Mouse (Mus musculus) E14TG2a.4 (cell line): Measurements from ENCODE around the gene Ifitm5.

ENCODE experiments used
- CTCF ChIP-seq: conservative IDR thresholded peaks from 2 replicates; pipeline ENCODE4 v1.5.1; 2014; ENCODE audit warnings: low read length
- NANOG ChIP-seq: IDR thresholded peaks from 2 replicates; pipeline ENCODE4 v1.6.1; 2014; ENCODE audit warnings: borderline replicate concordance, low read length, mixed read lengths
- POU5F1 ChIP-seq: IDR thresholded peaks from 2 replicates; pipeline ENCODE4 v1.6.1; 2014; ENCODE audit warnings: low read length, borderline replicate concordance

DNA sequence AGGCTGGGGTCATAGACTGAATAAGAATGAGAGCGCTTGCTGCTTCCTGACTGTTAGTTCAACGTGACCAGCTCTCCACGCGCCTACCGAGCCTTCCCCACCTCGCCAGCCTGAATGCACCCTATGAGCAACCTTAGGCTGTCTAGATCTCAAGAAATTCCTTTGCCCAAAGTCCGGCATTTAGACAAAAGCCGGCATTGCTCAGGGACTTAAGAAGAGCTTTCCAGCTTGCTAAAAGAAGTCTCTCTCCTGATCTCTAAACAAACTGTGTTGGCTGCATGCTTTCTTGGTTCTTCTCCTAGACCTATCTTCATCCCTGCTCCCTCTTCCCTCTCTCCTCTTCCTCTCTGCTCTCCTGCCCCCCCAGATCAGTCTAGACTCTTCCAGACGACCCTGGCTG is 24.8 kb upstream of the Ifitm5 start:
- TF ChIP-seq CTCF (no peak), NANOG (no peak), POU5F1 (no peak)
